Mouse (Mus musculus): ENCODE measurements around the gene Phldb1.
"Not testable (repeated sequence)": the region's sequence is repeated elsewhere in the genome, so short reads cannot be mapped to it uniquely, and the experiment has no call there.

The Phldb1 gene

GRCm38 (mm10) chr9:44655098-44656066 lies 79.6 kb downstream of the Phldb1 start:
- DNase-seq (ENCODE audit: low read depth, low spot score) = peak; percentile 34

- DNase-seq (ENCODE audit: low read depth, low spot score) = no peak
Measured at GRCm38 (mm10) chr9:44653896-44654295, 81.1 kb downstream of the Phldb1 start.

- DNase-seq (ENCODE audit: low read depth, low spot score) = no peak
Measured at GRCm38 (mm10) chr9:44652027-44652426, 83.0 kb downstream of the Phldb1 start.

- no peak for DNase-seq (ENCODE audit: low read depth, low spot score)
Measured at GRCm38 (mm10) chr9:44648881-44649281, 86.1 kb downstream of the Phldb1 start.

- DNase-seq (ENCODE audit: low read depth, low spot score) = no peak
Measured at GRCm38 (mm10) chr9:44647656-44648055, 87.3 kb downstream of the Phldb1 start.

- DNase-seq (ENCODE audit: low read depth, low spot score) = no peak
Measured at GRCm38 (mm10) chr9:44647026-44647425, 88.0 kb downstream of the Phldb1 start.

GRCm38 (mm10) chr9:44646366-44646765 lies 88.6 kb downstream of the Phldb1 start:
- no peak for DNase-seq (ENCODE audit: low read depth, low spot score)

- DNase-seq (ENCODE audit: low read depth, low spot score) = no peak
Measured at GRCm38 (mm10) chr9:44645924-44646323, 89.1 kb downstream of the Phldb1 start.

- DNase-seq (ENCODE audit: low read depth, low spot score) = no peak
Measured at GRCm38 (mm10) chr9:44645481-44645880, 89.5 kb downstream of the Phldb1 start.

- DNase-seq (ENCODE audit: low read depth, low spot score) = no peak
Measured at GRCm38 (mm10) chr9:44644186-44644585, 90.8 kb downstream of the Phldb1 start.

GRCm38 (mm10) chr9:44643103-44643502 lies 91.9 kb downstream of the Phldb1 start:
- DNase-seq (ENCODE audit: low read depth, low spot score) = no peak

- no peak for DNase-seq (ENCODE audit: low read depth, low spot score)
Measured at GRCm38 (mm10) chr9:44641616-44642015, 93.4 kb downstream of the Phldb1 start.

GRCm38 (mm10) chr9:44640646-44641357 lies 94.2 kb downstream of the Phldb1 start:
- DNase-seq (ENCODE audit: low read depth, low spot score) = no peak

GRCm38 (mm10) chr9:44640028-44640427 lies 95.0 kb downstream of the Phldb1 start:
- DNase-seq (ENCODE audit: low read depth, low spot score) = not testable (repeated sequence)

GRCm38 (mm10) chr9:44638726-44639125 lies 96.3 kb downstream of the Phldb1 start:
- not testable (repeated sequence) for DNase-seq (ENCODE audit: low read depth, low spot score)

- DNase-seq (ENCODE audit: low read depth, low spot score) = no peak
Measured at GRCm38 (mm10) chr9:44637551-44638169, 97.3 kb downstream of the Phldb1 start.

All from retina, adult 2 months (tissue).